Mouse (Mus musculus): ENCODE measurements around the gene Arrdc1. TPM values are rescaled to one million over a fixed set of nuclear protein-coding genes. Genes with fewer than 3 reads are reported as not detected.
"Not testable (repeated sequence)": the region's sequence is repeated elsewhere in the genome, so short reads cannot be mapped to it uniquely, and the experiment has no call there.

The Arrdc1 gene
- polyA plus RNA-seq, 1 experiment: 192 TPM

GRCm38 (mm10) chr2:24962304-24963000 lies 27.4 kb upstream of the Arrdc1 start, which contains the start of gene Dph7:
TSS of gene Dph7 (plus strand) at chr2:24962400.
- under 1% methylated on average over 28 of the region's 28 CpGs for WGBS
- H3K4me3 ChIP-seq (ENCODE audit: extremely low read depth, insufficient read depth, insufficient read length): peak within 1 kb of the TSS; percentile 81
- peak within 1 kb of the TSS; percentile 36 for H3K27ac ChIP-seq (ENCODE audit: insufficient read depth, low read length)
- no peaks in the 10 kb centered on the region for H3K27me3 ChIP-seq (ENCODE audit: control insufficient read depth, insufficient read depth, low read length)
- DNase-seq (ENCODE audit: low read depth in 1 of 2, low spot score in 2 of 2): peak; percentile 66 to 86
- H3K4me1 ChIP-seq (ENCODE audit: control insufficient read depth, insufficient read depth, insufficient read length): peaks cover 6% of the 10 kb centered on the region; the same call in 1 of the 2 replicates
- H3K36me3 ChIP-seq (ENCODE audit: control insufficient read depth, insufficient read depth, low read length): peaks cover 11% of the 10 kb centered on the region
- TF ChIP-seq CTCF (IDR thresholded peaks at IDR 0.05; ENCODE audit: extremely low read depth, insufficient read depth, insufficient read length, insufficient replicate concordance): peak; percentile 77; the same call in 1 of the 2 replicates
- peak; percentile 57; the same call in 1 of the 2 replicates for TF ChIP-seq POLR2A (IDR thresholded peaks at IDR 0.05; ENCODE audit: low read depth, low read length)

GRCm38 (mm10) chr2:24960910-24961309 lies 25.9 kb upstream of the Arrdc1 start:
- Histone ChIP-seq H3K36me3 (ENCODE audit: control insufficient read depth, insufficient read depth, low read length) (peaks cover 5% of the 10 kb centered on the region), H3K27ac (ENCODE audit: insufficient read depth, low read length) (no peak overlapping the region), H3K4me3 (ENCODE audit: extremely low read depth, insufficient read depth, insufficient read length) (no peak overlapping the region), H3K4me1 (ENCODE audit: control insufficient read depth, insufficient read depth, insufficient read length) (peaks cover 6% of the 10 kb centered on the region; the same call in 1 of the 2 replicates), H3K27me3 (ENCODE audit: control insufficient read depth, insufficient read depth, low read length) (no peaks in the 10 kb centered on the region)
- DNase-seq (ENCODE audit: low read depth in 1 of 2, low spot score in 2 of 2): peak in 1 of 2 experiments; percentile 9
- TF ChIP-seq POLR2A (IDR thresholded peaks at IDR 0.05; ENCODE audit: low read depth, low read length): no peak
- peak; percentile 16; the same call in 1 of the 2 replicates for TF ChIP-seq CTCF (IDR thresholded peaks at IDR 0.05; ENCODE audit: extremely low read depth, insufficient read depth, insufficient read length, insufficient replicate concordance)
- WGBS: 63% methylated on average over 3 of the region's 3 CpGs

GRCm38 (mm10) chr2:24952537-24953055 lies 17.5 kb upstream of the Arrdc1 start:
- no peak for DNase-seq (ENCODE audit: low read depth in 1 of 2, low spot score in 2 of 2)
- no peak overlapping the region for H3K27ac ChIP-seq (ENCODE audit: insufficient read depth, low read length)
- no peak overlapping the region for H3K4me3 ChIP-seq (ENCODE audit: extremely low read depth, insufficient read depth, insufficient read length)
- H3K4me1 ChIP-seq (ENCODE audit: control insufficient read depth, insufficient read depth, insufficient read length): peaks cover 4% of the 10 kb centered on the region
- H3K36me3 ChIP-seq (ENCODE audit: control insufficient read depth, insufficient read depth, low read length): peaks cover 7% of the 10 kb centered on the region
- WGBS: 83% methylated on average over 4 of the region's 4 CpGs
- TF ChIP-seq POLR2A (IDR thresholded peaks at IDR 0.05; ENCODE audit: low read depth, low read length): no peak
- no peak for TF ChIP-seq CTCF (IDR thresholded peaks at IDR 0.05; ENCODE audit: extremely low read depth, insufficient read depth, insufficient read length, insufficient replicate concordance)
- H3K27me3 ChIP-seq (ENCODE audit: control insufficient read depth, insufficient read depth, low read length): no peaks in the 10 kb centered on the region

GRCm38 (mm10) chr2:24950189-24950535 lies 15.1 kb upstream of the Arrdc1 start:
- Histone ChIP-seq H3K27me3 (ENCODE audit: control insufficient read depth, insufficient read depth, low read length) (no peaks in the 10 kb centered on the region), H3K4me3 (ENCODE audit: extremely low read depth, insufficient read depth, insufficient read length) (peak overlapping the region; percentile 91), H3K4me1 (ENCODE audit: control insufficient read depth, insufficient read depth, insufficient read length) (peaks cover 4% of the 10 kb centered on the region), H3K27ac (ENCODE audit: insufficient read depth, low read length) (peak overlapping the region; percentile 18; the same call in 1 of the 2 replicates), H3K36me3 (ENCODE audit: control insufficient read depth, insufficient read depth, low read length) (peaks cover 5% of the 10 kb centered on the region)
- no peak for DNase-seq (ENCODE audit: low read depth in 1 of 2, low spot score in 2 of 2)
- WGBS: under 1% methylated on average over 29 of the region's 31 CpGs
- no peak for TF ChIP-seq CTCF (IDR thresholded peaks at IDR 0.05; ENCODE audit: extremely low read depth, insufficient read depth, insufficient read length, insufficient replicate concordance)
- TF ChIP-seq POLR2A (IDR thresholded peaks at IDR 0.05; ENCODE audit: low read depth, low read length): no peak

GRCm38 (mm10) chr2:24949421-24950188 lies 14.6 kb upstream of the Arrdc1 start, which contains the start of gene Zmynd19:
TSS of gene Zmynd19 (plus strand) at chr2:24949792.
- H3K4me1 ChIP-seq (ENCODE audit: control insufficient read depth, insufficient read depth, insufficient read length): peaks cover 4% of the 10 kb centered on the region
- TF ChIP-seq POLR2A (IDR thresholded peaks at IDR 0.05; ENCODE audit: low read depth, low read length) (no peak; the same call in 1 of the 2 replicates), CTCF (IDR thresholded peaks at IDR 0.05; ENCODE audit: extremely low read depth, insufficient read depth, insufficient read length, insufficient replicate concordance) (no peak)
- peaks cover 4% of the 10 kb centered on the region for H3K36me3 ChIP-seq (ENCODE audit: control insufficient read depth, insufficient read depth, low read length)
- peak; percentile 88 to 97 for DNase-seq (ENCODE audit: low read depth in 1 of 2, low spot score in 2 of 2)
- peak within 1 kb of the TSS; percentile 57 for H3K27ac ChIP-seq (ENCODE audit: insufficient read depth, low read length)
- no peaks in the 10 kb centered on the region for H3K27me3 ChIP-seq (ENCODE audit: control insufficient read depth, insufficient read depth, low read length)
- peak within 1 kb of the TSS; percentile 91 for H3K4me3 ChIP-seq (ENCODE audit: extremely low read depth, insufficient read depth, insufficient read length)
- WGBS: under 1% methylated on average over 107 of the region's 108 CpGs

- TF ChIP-seq CTCF (IDR thresholded peaks at IDR 0.05; ENCODE audit: extremely low read depth, insufficient read depth, insufficient read length, insufficient replicate concordance): peak; percentile 2; the same call in 1 of the 2 replicates
- H3K36me3 ChIP-seq (ENCODE audit: control insufficient read depth, insufficient read depth, low read length); H3K27ac ChIP-seq (ENCODE audit: insufficient read depth, low read length); H3K4me1 ChIP-seq (ENCODE audit: control insufficient read depth, insufficient read depth, insufficient read length); H3K27me3 ChIP-seq (ENCODE audit: control insufficient read depth, insufficient read depth, low read length); H3K4me3 ChIP-seq (ENCODE audit: extremely low read depth, insufficient read depth, insufficient read length): not testable (repeated sequence)
- 42% methylated on average over 2 of the region's 2 CpGs for WGBS
- DNase-seq (ENCODE audit: low read depth in 1 of 2, low spot score in 2 of 2): peak; percentile 34 to 45
Observed at GRCm38 (mm10) chr2:24944304-24944703, 9.3 kb upstream of the Arrdc1 start.
